Mouse (Mus musculus) limb, embryonic 13.5 days (tissue): ENCODE measurements around the gene Gm10642. TPM values are rescaled to one million over a fixed set of nuclear protein-coding genes. Genes with fewer than 3 reads are reported as not detected.
A peak's percentile ranks its signal among the peaks of the same experiment; 100 is the strongest.

Experiments used
- ATAC-seq: fragments of 200-750 bp; cut with Nextera tagmentation; 2 replicates; pipeline ENCODE4 v1.8.0; 2017; ENCODE audit warnings: low read depth, moderate number of reproducible peaks, moderate TSS enrichment; ENCODE audit not compliant: low FRiP score
- H3K27ac ChIP-seq: fragments of 300-500 bp; sonication (generic); 2 replicates; pipeline ENCODE4 v1.5.1; 2015; ENCODE audit warnings: inconsistent platforms, mild to moderate bottlenecking, moderate library complexity
- H3K27me3 ChIP-seq: fragments of 300-500 bp; sonication (generic); 2 replicates; pipeline ENCODE4 v1.6.1; 2015; ENCODE audit warnings: mild to moderate bottlenecking, inconsistent platforms
- H3K36me3 ChIP-seq: fragments of 300-500 bp; sonication (generic); 2 replicates; pipeline ENCODE4 v1.6.1; 2015; ENCODE audit warnings: inconsistent platforms, mild to moderate bottlenecking, moderate library complexity
- H3K4me1 ChIP-seq: fragments of 300-500 bp; sonication (generic); 2 replicates; pipeline ENCODE4 v1.6.1; 2015; ENCODE audit warnings: inconsistent platforms
- H3K4me2 ChIP-seq: fragments of 300-500 bp; sonication (generic); replicated peaks from 2 replicates; pipeline ENCODE4 v1.6.1; 2015; ENCODE audit warnings: inconsistent platforms, mild to moderate bottlenecking, moderate library complexity
- H3K4me3 ChIP-seq: fragments of 300-500 bp; sonication (generic); 2 replicates; pipeline ENCODE4 v1.5.1; 2015; ENCODE audit warnings: moderate library complexity, mild to moderate bottlenecking, inconsistent platforms
- H3K9ac ChIP-seq: fragments of 300-500 bp; sonication (generic); 2 replicates; pipeline ENCODE4 v1.6.1; 2015; ENCODE audit warnings: mild to moderate bottlenecking, inconsistent platforms
- H3K9me3 ChIP-seq: fragments of 300-500 bp; sonication (generic); 2 replicates; pipeline ENCODE4 v1.6.1; 2016; ENCODE audit warnings: inconsistent platforms
- WGBS: fragments of 180-500 bp; shearing (Covaris S2); methylation state at CpG from one replicate; pipeline ENCODE4 v1.1.7; 2015; 5-methylcytosine and 5-hydroxymethylcytosine counted together
- polyA plus RNA-seq: library from polyadenylated mRNA; unstranded; fragments of >200 nt; fragmentation: Nextera tagmentation; extraction: Ambion mirVana; gene quantifications from 2 replicates; pipeline ENCODE4 v1.2.1, GENCODE M21; 2015

Gene Gm10642
- 0.18 and 0.24 TPM in 2 replicates for polyA plus RNA-seq

DNA sequence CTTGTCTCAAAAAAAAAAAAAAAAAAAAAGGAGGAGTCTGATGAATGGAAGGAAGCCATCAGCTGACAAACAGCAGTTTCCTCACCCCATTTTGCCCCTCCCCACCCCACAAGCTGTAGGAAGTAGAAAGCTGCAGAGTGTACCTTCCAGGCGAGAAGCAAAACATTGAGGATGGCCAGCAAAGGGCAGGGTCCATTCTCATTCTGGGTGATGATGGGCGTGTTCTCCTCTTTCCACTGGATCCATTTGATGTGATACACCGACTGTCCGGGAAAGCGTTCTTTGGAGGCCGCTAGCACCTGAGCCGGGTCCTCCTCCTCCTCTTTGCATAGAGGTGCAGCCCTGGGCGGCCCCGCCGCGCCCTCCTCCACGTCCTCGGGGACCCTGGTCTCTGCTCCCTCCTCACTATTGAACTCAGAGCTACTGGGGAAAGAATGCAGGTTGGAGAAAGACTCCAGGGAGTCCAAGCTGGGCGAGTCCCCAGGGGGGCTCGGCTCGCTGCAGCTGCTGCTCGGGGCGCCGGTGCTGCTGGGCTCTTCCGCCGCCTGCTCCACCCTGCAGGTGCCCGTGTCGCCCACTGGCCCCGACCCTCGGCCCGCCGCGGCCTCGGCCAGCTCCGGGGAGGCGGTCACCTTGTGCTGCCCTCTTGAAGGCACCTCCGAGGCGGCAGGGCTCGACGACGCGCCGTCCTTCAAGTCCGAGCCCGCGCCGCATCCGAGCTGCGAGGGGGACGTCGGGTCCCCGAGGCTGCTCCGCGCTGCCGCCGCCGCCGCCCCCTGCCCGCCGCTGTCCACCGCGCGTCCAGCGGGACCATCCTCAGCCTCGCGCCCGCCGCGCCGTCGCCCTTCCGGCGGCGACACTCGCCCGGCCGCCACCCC is at the start of gene Gm10642:
TSS of gene Gm10642 (plus strand) at position 122 of the 878 bp plus-strand sequence.
- Histone ChIP-seq H3K27me3 (no peaks in the 10 kb centered on the region), H3K9ac (peak within 1 kb of the TSS; percentile 87), H3K4me3 (peak within 1 kb of the TSS; percentile 89), H3K4me1 (peaks cover 9% of the 10 kb centered on the region; the same call in 1 of the 2 replicates), H3K4me2 (peak within 1 kb of the TSS; percentile 93), H3K27ac (peak within 1 kb of the TSS; percentile 91), H3K9me3 (no peaks in the 10 kb centered on the region), H3K36me3 (no peaks in the 10 kb centered on the region)
- under 1% methylated on average over 65 of the region's 72 CpGs for WGBS
- ATAC-seq, result peak; percentile 9; the same call in 1 of the 2 replicates

DNA sequence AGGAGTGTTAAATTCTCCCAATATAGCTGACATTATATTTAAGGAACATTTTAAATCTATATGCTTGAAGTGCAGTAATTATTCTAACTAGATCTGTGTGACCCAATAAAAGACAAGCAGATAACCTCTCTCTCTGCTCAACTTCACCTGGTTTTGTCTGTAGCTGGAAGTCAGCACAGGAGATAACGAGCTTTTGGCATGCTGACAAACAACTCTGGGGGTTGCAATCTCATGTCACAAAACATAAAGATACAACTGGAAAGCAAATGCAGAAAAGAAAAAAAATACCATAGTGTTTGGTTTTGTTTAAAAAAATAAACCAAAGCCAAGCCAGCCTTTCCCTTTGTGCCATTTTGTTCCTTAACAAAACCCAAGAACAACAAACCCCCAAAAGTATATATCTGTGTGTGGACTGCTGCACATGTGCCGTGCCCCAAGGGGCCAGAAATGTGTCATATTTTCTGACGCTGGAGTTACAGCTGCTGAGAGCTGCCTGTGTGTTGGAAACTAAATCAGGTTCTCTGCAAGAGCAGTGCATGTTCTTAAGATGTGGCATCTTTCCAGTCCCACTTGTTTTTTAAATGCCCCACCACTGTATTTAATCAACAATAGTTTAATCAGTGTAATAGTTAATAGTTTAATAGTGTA is 44.9 kb upstream of the Gm10642 start:
- no peaks in the 10 kb centered on the region for H3K27me3 ChIP-seq
- no peak overlapping the region for H3K4me2 ChIP-seq
- H3K36me3 ChIP-seq, result peaks cover 14% of the 10 kb centered on the region
- H3K9ac ChIP-seq, result no peak overlapping the region
- 44% methylated on average over 3 of the region's 3 CpGs for WGBS
- H3K27ac ChIP-seq, result no peak overlapping the region
- no peak overlapping the region for H3K4me3 ChIP-seq
- no peak for ATAC-seq
- no peaks in the 10 kb centered on the region for H3K9me3 ChIP-seq
- H3K4me1 ChIP-seq, result 0 out of 2 replicates have a peak, but pooled peaks cover 5% of the 10 kb centered on the region

DNA sequence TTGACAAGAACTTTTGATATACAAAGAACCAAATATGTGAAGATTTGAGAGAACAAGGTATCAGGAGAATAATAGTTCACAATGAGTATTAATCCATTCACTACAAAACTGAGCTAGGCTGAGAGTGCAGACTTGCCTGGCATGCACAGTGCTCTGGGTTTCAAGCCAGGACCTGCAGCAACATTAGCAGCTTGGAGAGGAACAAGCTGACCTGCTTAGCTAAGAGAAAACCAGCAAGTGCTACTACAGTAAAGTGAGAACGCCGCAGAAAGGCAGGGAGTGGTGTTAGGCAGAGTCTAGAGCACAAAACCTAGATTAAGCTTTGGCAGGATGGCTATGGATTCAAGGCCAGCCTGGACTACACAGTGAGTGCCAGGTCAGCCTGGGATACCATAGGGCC is 26.3 kb upstream of the Gm10642 start:
- Histone ChIP-seq H3K4me1 (no peaks in the 10 kb centered on the region; the same call in 1 of the 2 replicates), H3K4me3 (no peak overlapping the region), H3K36me3 (no peaks in the 10 kb centered on the region), H3K9me3 (no peaks in the 10 kb centered on the region), H3K27ac (no peak overlapping the region), H3K27me3 (no peaks in the 10 kb centered on the region), H3K4me2 (no peak overlapping the region), H3K9ac (no peak overlapping the region)
- WGBS, result 87% methylated on average over 2 of the region's 2 CpGs
- ATAC-seq, result no peak

DNA sequence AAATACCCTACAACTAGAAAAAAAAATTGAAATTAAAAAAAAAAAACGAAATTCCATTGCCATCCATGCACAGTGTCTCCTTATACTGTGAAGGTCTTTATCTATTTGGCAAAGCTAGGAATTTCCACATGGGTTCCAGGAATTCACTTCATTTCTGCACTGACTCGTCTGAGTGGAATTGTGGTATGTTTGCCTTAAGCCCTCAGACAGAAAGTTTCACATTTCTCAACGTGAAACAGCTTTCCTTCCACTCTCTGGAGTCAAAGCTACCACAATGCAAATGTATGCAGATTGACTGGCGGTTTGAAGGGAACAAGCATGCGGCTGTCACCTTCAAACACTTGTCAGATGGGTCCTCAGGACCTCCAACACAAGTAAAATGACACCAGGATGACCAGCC is 24.4 kb upstream of the Gm10642 start:
- H3K9ac ChIP-seq, result no peak overlapping the region
- H3K27ac ChIP-seq, result no peak overlapping the region
- no peak for ATAC-seq
- no peaks in the 10 kb centered on the region; the same call in 1 of the 2 replicates for H3K4me1 ChIP-seq
- H3K36me3 ChIP-seq, result no peaks in the 10 kb centered on the region
- no peak overlapping the region for H3K4me3 ChIP-seq
- H3K9me3 ChIP-seq, result no peaks in the 10 kb centered on the region
- 20% methylated on average over 5 of the region's 5 CpGs for WGBS
- H3K4me2 ChIP-seq, result no peak overlapping the region
- H3K27me3 ChIP-seq, result no peaks in the 10 kb centered on the region

DNA sequence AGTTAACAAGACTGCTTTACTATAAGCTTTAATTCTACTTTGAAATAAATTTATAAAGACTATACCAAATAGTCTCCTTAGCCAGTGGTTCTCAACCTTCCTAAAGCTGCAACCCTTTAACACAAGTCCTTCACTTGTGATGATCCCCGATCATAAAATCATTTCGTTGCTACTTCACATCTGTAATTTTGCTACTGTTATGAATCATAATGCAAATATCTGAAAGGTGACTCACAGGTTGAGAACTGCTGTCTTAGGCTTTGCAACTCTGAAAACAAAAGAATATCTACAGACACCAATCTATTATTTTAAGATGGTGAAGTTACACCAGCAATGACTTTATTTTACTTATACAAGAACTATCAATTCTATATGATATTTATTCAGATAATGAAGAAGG is 19.3 kb upstream of the Gm10642 start:
- Histone ChIP-seq H3K27ac (no peak overlapping the region), H3K36me3 (no peaks in the 10 kb centered on the region), H3K9me3 (no peaks in the 10 kb centered on the region), H3K27me3 (no peaks in the 10 kb centered on the region), H3K4me3 (no peak overlapping the region), H3K4me2 (no peak overlapping the region), H3K9ac (no peak overlapping the region), H3K4me1 (no peaks in the 10 kb centered on the region; the same call in 1 of the 2 replicates)
- ATAC-seq, result no peak
- WGBS, result 87% methylated on average over 2 of the region's 2 CpGs

DNA sequence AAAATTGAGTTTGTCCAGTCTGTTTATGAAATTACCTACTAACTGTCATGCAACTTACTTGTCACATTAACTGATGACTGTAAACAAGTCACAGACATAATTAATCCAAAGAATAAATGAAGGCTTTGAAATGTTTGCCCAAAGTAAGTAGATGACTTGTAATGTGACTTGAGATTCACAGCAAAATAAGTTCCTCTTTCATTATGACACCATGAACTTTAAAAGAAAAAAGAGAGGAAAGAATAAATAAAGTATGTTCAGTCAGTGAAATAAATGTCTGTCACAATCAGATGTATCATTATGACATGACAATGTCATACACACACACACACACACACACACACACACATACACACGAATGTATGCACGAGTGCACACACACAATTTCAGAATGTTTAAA is 5.8 kb upstream of the Gm10642 start:
- no peaks in the 10 kb centered on the region for H3K9me3 ChIP-seq
- H3K27me3 ChIP-seq, result no peaks in the 10 kb centered on the region
- H3K4me2 ChIP-seq, result no peak overlapping the region
- no peaks in the 10 kb centered on the region for H3K36me3 ChIP-seq
- no peak overlapping the region for H3K4me3 ChIP-seq
- no peak for ATAC-seq
- peaks cover 4% of the 10 kb centered on the region; the same call in 1 of the 2 replicates for H3K4me1 ChIP-seq
- H3K9ac ChIP-seq, result no peak overlapping the region
- no peak overlapping the region for H3K27ac ChIP-seq
- 87% methylated on average over 2 of the region's 2 CpGs for WGBS

DNA sequence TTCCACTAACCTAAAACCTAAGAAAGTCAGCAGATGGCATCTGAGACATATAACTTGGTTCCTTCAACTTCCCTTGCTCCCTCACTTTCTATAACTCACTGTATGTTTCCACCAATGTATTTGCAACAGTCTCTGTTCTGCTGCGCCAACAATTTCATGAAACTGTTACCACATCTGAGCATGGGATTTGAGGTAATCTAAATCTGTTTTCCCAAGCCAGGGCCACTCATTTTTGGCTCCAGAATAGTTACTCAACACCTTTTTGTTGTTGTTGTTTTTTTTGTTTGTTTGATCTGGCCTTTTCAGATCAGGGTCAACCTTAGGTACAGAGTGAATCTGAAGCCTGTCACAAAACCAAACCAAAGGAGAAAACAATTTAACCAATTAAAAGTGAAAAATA is 5.1 kb upstream of the Gm10642 start:
- Histone ChIP-seq H3K9ac (no peak overlapping the region), H3K27me3 (no peaks in the 10 kb centered on the region), H3K4me3 (no peak overlapping the region), H3K9me3 (no peaks in the 10 kb centered on the region), H3K27ac (no peak overlapping the region), H3K4me2 (no peak overlapping the region), H3K36me3 (no peaks in the 10 kb centered on the region), H3K4me1 (peaks cover 5% of the 10 kb centered on the region; the same call in 1 of the 2 replicates)
- WGBS, result 89% methylated on average over 1 of the region's 1 CpGs
- ATAC-seq, result no peak

DNA sequence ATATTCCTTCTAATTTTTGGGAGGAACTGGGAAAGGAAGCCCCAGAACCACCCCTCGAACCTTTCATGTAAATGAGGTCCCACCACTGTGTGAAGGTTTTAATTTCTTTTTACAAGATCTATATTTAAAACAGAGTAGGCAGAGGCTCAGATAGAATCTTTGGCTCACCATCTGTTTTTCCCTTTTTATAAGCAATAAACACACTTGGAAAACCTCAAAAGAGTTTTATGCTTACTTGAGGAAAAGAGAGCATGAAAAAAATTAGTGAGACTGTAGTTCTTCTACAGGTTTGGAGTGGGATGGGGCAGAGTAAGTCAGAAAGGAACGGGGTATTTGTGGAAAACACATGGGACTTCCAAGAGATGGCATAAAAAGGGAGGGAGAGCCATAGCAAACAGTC is 3.8 kb upstream of the Gm10642 start:
- Histone ChIP-seq H3K27ac (no peak overlapping the region), H3K4me3 (no peak overlapping the region), H3K27me3 (no peaks in the 10 kb centered on the region), H3K4me1 (peaks cover 9% of the 10 kb centered on the region; the same call in 1 of the 2 replicates), H3K36me3 (no peaks in the 10 kb centered on the region), H3K9me3 (no peaks in the 10 kb centered on the region), H3K9ac (no peak overlapping the region), H3K4me2 (no peak overlapping the region)
- no peak for ATAC-seq
- 45% methylated on average over 2 of the region's 2 CpGs for WGBS

DNA sequence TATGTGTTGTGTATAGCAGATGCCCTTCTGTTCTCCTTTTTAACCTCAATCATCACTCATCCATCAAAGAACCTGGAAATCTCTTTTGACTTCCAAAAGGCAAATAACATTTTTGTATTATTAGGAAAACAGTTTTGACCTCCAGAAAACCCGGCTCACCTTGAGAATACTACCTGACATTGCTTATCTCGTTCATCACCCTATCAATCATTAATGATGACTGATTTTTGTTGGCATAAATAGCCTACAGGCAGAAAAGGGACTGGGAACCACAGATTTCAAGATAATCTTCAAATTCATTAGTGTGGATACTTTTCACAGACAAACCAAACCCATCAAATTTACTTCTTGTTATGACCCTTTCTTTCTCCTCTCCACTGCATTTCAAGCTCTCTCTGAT is 2.2 kb upstream of the Gm10642 start:
- H3K4me3 ChIP-seq, result no peak overlapping the region
- WGBS, result 81% methylated on average over 2 of the region's 2 CpGs
- no peak overlapping the region for H3K9ac ChIP-seq
- no peaks in the 10 kb centered on the region for H3K9me3 ChIP-seq
- no peak for ATAC-seq
- H3K4me2 ChIP-seq, result no peak overlapping the region
- H3K4me1 ChIP-seq, result peaks cover 9% of the 10 kb centered on the region; the same call in 1 of the 2 replicates
- H3K36me3 ChIP-seq, result no peaks in the 10 kb centered on the region
- no peaks in the 10 kb centered on the region for H3K27me3 ChIP-seq
- no peak overlapping the region for H3K27ac ChIP-seq

DNA sequence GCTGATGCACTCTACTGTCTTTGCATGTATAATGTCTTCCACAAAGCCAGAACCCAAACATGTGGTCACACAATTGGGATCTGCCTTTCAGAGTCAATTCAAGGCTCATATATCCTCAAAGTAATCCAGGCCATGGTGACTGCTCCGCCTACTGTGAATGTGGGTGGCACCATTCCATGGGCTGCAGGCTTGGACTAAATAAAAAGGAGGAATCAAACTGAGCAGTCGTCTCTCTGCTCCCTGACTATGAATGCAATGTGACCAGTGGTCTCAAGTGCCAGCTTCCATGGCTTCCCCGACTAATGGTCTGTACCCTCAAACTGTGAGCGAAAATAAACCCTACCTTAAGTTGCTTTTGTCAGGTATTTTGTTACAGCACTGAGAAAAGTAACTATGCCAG is 1.6 kb upstream of the Gm10642 start:
- Histone ChIP-seq H3K4me2 (no peak overlapping the region), H3K27ac (no peak overlapping the region), H3K9ac (no peak overlapping the region), H3K36me3 (no peaks in the 10 kb centered on the region), H3K27me3 (no peaks in the 10 kb centered on the region), H3K9me3 (no peaks in the 10 kb centered on the region), H3K4me1 (peaks cover 9% of the 10 kb centered on the region; the same call in 1 of the 2 replicates), H3K4me3 (no peak overlapping the region)
- no peak for ATAC-seq
- 78% methylated on average over 4 of the region's 4 CpGs for WGBS

DNA sequence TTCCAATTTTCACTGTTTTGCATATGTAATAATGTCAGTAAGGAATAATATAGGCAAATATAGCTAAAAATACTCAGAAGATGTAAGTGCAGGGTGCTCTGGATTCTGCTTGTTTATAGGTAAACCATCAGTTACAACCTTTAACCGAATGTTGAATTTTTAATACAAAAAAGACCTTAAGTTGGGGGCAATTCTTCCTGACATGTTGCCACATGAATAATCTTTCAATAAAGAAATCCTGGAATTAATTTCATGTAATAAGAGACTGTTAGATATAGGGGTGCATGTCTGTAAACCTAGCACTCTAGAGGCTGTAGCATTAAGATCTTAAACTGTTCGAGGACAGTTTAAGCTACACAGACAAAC is 304 bp upstream of the Gm10642 start:
- H3K9ac ChIP-seq, result no peak overlapping the region; the same call in 1 of the 2 replicates
- no peaks in the 10 kb centered on the region for H3K9me3 ChIP-seq
- H3K4me2 ChIP-seq, result peak overlapping the region; percentile 93
- H3K4me1 ChIP-seq, result peaks cover 9% of the 10 kb centered on the region; the same call in 1 of the 2 replicates
- no peak overlapping the region for H3K27ac ChIP-seq
- WGBS, result 54% methylated on average over 2 of the region's 2 CpGs
- no peak for ATAC-seq
- no peaks in the 10 kb centered on the region for H3K36me3 ChIP-seq
- peak overlapping the region; percentile 89 for H3K4me3 ChIP-seq
- H3K27me3 ChIP-seq, result no peaks in the 10 kb centered on the region
